In the genomic region with DNA sequence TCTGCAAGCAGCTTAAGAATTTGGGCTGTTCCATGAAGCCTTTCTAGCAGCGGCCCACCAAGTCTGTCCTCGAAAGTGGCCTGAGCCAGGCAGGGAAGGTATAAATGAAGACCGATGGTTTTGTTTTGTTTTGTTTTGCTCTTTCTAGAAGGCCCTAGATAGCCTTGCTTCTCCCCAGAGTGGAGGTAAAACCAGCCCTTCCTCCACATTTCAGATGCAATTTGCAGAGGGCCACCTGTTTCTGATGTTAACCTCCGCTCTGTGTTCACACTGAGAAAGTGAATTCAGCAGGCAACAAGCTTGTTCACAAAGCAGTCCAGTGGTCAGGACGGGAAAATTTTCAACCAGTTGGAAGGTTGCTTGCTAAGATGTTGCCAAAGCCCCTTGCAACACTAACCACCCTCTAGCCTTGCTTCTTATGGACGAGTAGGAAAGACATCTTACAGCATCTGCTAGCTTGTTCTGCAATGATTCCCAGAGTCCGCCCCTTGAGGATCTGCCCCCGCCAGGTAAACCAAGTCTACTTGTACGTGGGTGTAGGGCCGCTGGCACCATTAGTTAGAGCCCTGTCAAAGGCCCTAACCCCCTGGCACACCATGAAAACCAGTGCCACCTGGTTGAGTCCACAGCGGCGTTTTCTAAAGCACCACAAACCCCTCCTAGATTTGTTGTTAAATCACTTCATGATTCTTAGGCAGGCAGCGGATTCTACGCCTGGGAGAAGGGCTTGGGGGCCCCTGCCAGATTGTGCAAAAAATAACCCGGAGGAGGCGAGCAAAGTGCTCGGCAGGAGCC, we compare ENCODE assay signal across 8 mouse cellular contexts. TPM values are rescaled to one million over a fixed set of nuclear protein-coding genes. Genes with fewer than 3 reads are reported as not detected.
A peak's percentile ranks its signal among the peaks of the same experiment; 100 is the strongest.
DNase-seq lines count a peak whose midpoint lies in the region; ATAC-seq and TF ChIP-seq lines count a peak whose summit lies in the region.

No protein-coding gene starts in this region.

- H3K27ac ChIP-seq in kidney, embryonic 14.5 days (ENCODE audit: low read depth, low read length) = peak overlapping the region; percentile 88
- H3K27ac ChIP-seq in cerebellum, adult 2 months (ENCODE audit: insufficient read depth, low read length) = peak overlapping the region; percentile 93
- peak overlapping the region; percentile 99 for H3K27ac ChIP-seq in left cerebral cortex, adult 2 months
- peak overlapping the region; percentile 98 for H3K27ac ChIP-seq in midbrain, embryonic 14.5 days (replicated peaks; ENCODE audit: low read depth, low read length)

- H3K4me2 ChIP-seq in kidney, embryonic 14.5 days (replicated peaks; ENCODE audit: low read depth, low read length) = peak overlapping the region; percentile 82
- H3K4me2 ChIP-seq in midbrain, embryonic 14.5 days (ENCODE audit: low read length) = peak overlapping the region; percentile 73

- ATAC-seq in kidney, embryonic 14.5 days (ENCODE audit: low FRiP score, low TSS enrichment) = peak; percentile 34
- peak; percentile 23 for ATAC-seq in midbrain, embryonic 14.5 days (ENCODE audit: low FRiP score, low TSS enrichment)

- TF ChIP-seq POLR2A in cerebellum, adult 2 months (IDR thresholded peaks at IDR 0.05; ENCODE audit: borderline replicate concordance, insufficient read depth, low read length) = no peak

- DNase-seq in kidney, adult 9 months = no peak
- DNase-seq in cerebellum, adult 2 months = peak; percentile 73 to 80
- DNase-seq in frontal cortex, adult 2 months (ENCODE audit: extremely low spot score in 1 of 2, low spot score in 1 of 2) = peak; percentile 23 to 61
- DNase-seq in left cerebral cortex, adult 2 months (ENCODE audit: extremely low spot score in 1 of 2, low spot score in 2 of 2) = peak; percentile 54 to 61
- DNase-seq in midbrain, embryonic 14.5 days = peak; percentile 71
- DNase-seq in thymus, adult 18-20 months = no peak
- no peak for DNase-seq in spleen, adult 12 weeks (ENCODE audit: low spot score)

- TF ChIP-seq CTCF in cerebellum, adult 2 months (IDR thresholded peaks at IDR 0.05; ENCODE audit: borderline replicate concordance, insufficient read depth, low read depth, low read length) = no peak
- TF ChIP-seq CTCF in left cerebral cortex, adult 2 months (IDR thresholded peaks at IDR 0.05) = no peak

- H3K9ac ChIP-seq in kidney, embryonic 14.5 days (ENCODE audit: low read depth, low read length) = peak overlapping the region; percentile 91
- peak overlapping the region; percentile 93 for H3K9ac ChIP-seq in midbrain, embryonic 14.5 days (replicated peaks; ENCODE audit: low read length)

- H3K27me3 ChIP-seq in kidney, embryonic 14.5 days (ENCODE audit: control insufficient read depth, insufficient read depth, low read length) = no peaks in the 10 kb centered on the region
- H3K27me3 ChIP-seq in cerebellum, adult 2 months (ENCODE audit: control insufficient read depth, insufficient read depth, low read length) = no peaks in the 10 kb centered on the region
- peaks cover 27% of the 10 kb centered on the region for H3K27me3 ChIP-seq in midbrain, embryonic 14.5 days (ENCODE audit: control insufficient read depth, insufficient read depth, low read length)

- no peaks in the 10 kb centered on the region for H3K36me3 ChIP-seq in kidney, embryonic 14.5 days (ENCODE audit: control insufficient read depth, insufficient read depth, low read length)
- H3K36me3 ChIP-seq in midbrain, embryonic 14.5 days (ENCODE audit: control insufficient read depth, insufficient read depth, low read length) = no peaks in the 10 kb centered on the region

- 5% methylated on average over 17 of the region's 17 CpGs for WGBS in kidney, embryonic 14.5 days
- WGBS in cerebellum, adult 2 months = 6% methylated on average over 17 of the region's 17 CpGs
- 2% methylated on average over 17 of the region's 17 CpGs for WGBS in midbrain, embryonic 14.5 days

- peaks cover 9% of the 10 kb centered on the region; the same call in 1 of the 2 replicates for H3K4me1 ChIP-seq in kidney, embryonic 14.5 days (ENCODE audit: control insufficient read depth, insufficient read depth, low read length)
- H3K4me1 ChIP-seq in cerebellum, adult 2 months (ENCODE audit: control insufficient read depth, insufficient read depth, low read length) = no peaks in the 10 kb centered on the region; the same call in 1 of the 2 replicates
- H3K4me1 ChIP-seq in midbrain, embryonic 14.5 days (ENCODE audit: control insufficient read depth, insufficient read depth, low read length) = no peaks in the 10 kb centered on the region

- intact Hi-C loops in left cerebral cortex, adult 2 months (cut with DNase I) = loop anchor here (1.0 to 10.0 kb wide), 5 partner anchors 18 to 364 kb away; no protein-coding TSS in a partner anchor

- H3K9me3 ChIP-seq in kidney, embryonic 14.5 days (ENCODE audit: control insufficient read depth, low read length) = no peaks in the 10 kb centered on the region
- no peaks in the 10 kb centered on the region for H3K9me3 ChIP-seq in midbrain, embryonic 14.5 days (ENCODE audit: control insufficient read depth, low read length)

- peak overlapping the region; percentile 73 for H3K4me3 ChIP-seq in kidney, embryonic 14.5 days (ENCODE audit: low read length)
- H3K4me3 ChIP-seq in cerebellum, adult 2 months (replicated peaks; ENCODE audit: insufficient read depth, low read depth, low read length) = peak overlapping the region; percentile 61
- peak overlapping the region; percentile 80 for H3K4me3 ChIP-seq in left cerebral cortex, adult 2 months
- H3K4me3 ChIP-seq in midbrain, embryonic 14.5 days (replicated peaks; ENCODE audit: low read depth, low read length) = peak overlapping the region; percentile 60

RNA-seq across cellular contexts. Expression of a gene that starts 0.7 kb away (rescaled TPM):
- polyA plus RNA-seq in kidney, embryonic 14.5 days (2014; fragmentation: Nextera tagmentation; extraction: Ambion mirVana) = 18.5 and 24.1 TPM in 2 replicates
- polyA plus RNA-seq in cerebellum, adult 2 months (2012; rRNA removed) = 25.7 and 28.6 TPM in 2 replicates
- polyA plus RNA-seq in frontal cortex, adult 2 months (2012; rRNA removed) = 87.5 and 94.9 TPM in 2 replicates
- total RNA-seq in left cerebral cortex, adult 2 months (2021) = 100 to 1,000 TPM; 196 to 198 TPM
- 46.3 and 52.9 TPM in 2 replicates for polyA plus RNA-seq in midbrain, embryonic 14.5 days (2014; fragmentation: Nextera tagmentation; extraction: Ambion mirVana)

Comparison
In these comparisons a context has a peak if more than half of its experiments do, and no peak if none do; other contexts are left out.
1. DNase-seq: peak in cerebellum, adult 2 months (2 of 2), frontal cortex, adult 2 months (2 of 2), left cerebral cortex, adult 2 months (2 of 2) and midbrain, embryonic 14.5 days (single experiment); none in kidney, adult 9 months (single experiment), thymus, adult 18-20 months (0 of 2) and spleen, adult 12 weeks (single experiment).
2. Peak in every context shown above with its lines, with median percentiles within 50 percentile points of each other: H3K27ac ChIP-seq and H3K4me3 ChIP-seq.